Mouse (Mus musculus): ENCODE results near the gene Zfp64.

GRCm38 (mm10) chr2:168939261-168939933 is 16.0 kb downstream of the Zfp64 start:
- TF ChIP-seq POLR2A (IDR thresholded peaks at IDR 0.05; ENCODE audit: extremely low read depth, insufficient read depth, low read length), result no peak
- TF ChIP-seq CTCF (IDR thresholded peaks at IDR 0.05; ENCODE audit: extremely low read depth, insufficient read depth, low read length), result no peak
